Mouse (Mus musculus): ENCODE data around the gene Cse1l.

DNA sequence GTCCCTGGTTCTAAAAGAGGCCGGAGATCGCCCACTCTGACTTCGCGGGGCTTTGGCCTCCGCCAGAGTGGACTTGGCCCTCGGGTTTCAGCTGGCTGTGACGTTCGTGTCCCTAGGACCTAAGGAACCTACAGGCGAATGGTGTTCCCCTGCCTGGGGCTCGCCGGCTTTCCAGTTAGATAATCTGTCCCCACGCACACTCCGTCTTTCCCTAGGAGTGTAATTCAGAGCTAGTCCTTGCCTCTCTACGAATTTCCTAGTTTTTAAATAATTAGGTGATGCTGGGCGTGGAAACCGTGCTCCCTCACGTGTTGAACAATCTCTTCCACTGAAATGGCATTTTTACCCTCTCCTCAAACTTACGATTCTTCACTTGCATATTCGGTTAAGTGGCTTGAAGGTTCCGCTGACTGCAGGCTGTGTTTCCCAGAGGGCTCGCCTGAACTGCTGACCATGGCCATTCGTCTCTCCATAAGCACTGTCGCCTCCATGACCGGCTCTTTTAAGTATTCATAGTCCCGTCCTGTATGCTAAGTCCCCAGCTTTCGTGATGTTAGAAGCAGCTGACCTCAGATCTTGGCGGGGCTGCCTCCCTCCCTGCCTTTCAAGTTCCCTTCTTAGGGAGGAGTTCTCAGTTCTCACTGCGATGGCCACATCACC is 813 bp downstream of the Cse1l start:
- no peak for TF ChIP-seq EP300 (IDR thresholded peaks at IDR 0.05; ENCODE audit: low read depth)
- no peak for TF ChIP-seq CTCF (IDR thresholded peaks at IDR 0.05; ENCODE audit: low read depth)

Data from liver, embryonic 14.5 days (tissue).